Mouse (Mus musculus): ENCODE measurements around the gene Mvb12a.
"Not testable (repeated sequence)": the region's sequence is repeated elsewhere in the genome, so short reads cannot be mapped to it uniquely, and the experiment has no call there.

Mvb12a gene

DNA sequence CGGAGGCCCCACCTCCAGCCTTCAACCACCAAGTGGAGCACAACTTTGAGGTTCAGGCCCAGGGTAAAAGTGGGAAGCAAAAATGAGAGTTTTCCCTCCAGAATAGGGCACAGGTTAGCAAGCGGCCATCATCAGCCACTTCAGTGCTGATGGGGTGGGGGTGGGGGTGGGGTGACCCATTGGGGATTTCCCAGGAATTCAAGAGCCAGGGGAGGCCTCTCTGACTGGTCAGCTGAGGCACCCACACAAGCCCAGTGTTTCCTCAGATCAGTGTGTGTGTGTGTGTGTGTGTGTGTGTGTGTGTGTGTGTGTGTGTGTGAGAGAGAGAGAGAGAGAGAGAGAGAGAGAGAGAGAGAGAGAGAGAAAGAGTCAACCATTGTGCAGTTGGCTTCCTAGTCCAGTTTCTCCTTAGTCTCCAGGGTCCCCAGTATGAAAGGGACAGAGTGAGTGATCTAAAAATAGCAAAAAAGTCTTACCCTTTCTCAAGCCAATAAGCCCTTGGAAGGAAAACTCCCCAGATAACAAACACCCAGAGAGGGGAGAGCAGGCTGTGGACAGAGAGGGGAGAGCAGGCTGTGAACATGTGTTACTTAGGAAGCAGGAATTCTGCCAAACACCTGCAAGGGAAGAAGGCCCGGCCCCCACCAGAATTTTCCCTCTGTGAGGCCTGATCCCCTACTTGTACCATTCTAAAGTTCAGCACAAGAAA lies 15.4 kb upstream of the Mvb12a start:
- DNase-seq (ENCODE audit: low spot score): no peak

DNA sequence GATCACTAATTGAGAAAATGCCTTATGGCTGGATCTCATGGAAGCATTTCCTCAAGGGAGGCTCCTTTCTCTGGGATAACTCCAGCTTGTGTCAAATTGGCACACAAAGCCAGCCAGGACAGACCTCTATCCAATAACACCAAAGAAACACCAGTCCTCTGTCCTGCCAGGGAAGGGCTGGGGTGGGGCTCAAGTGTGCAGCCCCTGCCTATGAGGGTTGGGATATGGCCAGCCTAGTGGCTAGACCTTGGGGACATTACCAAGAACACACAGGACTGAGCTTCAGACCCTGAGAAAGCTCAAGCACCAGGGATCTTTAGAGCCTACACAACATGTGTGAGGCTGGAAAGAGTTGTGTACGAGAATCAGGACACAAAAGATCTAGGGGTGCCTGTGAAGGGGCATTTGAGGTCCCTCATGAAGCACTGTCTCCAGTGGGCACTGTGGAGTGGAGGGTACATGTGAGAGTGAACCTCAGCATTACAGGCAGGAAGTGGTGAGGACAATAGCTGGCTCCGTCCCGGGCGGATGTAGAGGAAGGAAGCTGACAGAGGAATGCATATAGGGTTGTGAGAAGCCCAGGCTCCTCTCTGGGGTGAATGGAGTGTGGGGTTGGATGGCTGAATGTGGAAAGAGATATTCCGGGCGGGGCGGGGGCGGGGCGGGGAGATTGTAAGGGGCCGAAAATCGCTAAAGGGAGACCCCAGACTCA lies 14.2 kb upstream of the Mvb12a start:
- no peak for DNase-seq (ENCODE audit: low spot score)

DNA sequence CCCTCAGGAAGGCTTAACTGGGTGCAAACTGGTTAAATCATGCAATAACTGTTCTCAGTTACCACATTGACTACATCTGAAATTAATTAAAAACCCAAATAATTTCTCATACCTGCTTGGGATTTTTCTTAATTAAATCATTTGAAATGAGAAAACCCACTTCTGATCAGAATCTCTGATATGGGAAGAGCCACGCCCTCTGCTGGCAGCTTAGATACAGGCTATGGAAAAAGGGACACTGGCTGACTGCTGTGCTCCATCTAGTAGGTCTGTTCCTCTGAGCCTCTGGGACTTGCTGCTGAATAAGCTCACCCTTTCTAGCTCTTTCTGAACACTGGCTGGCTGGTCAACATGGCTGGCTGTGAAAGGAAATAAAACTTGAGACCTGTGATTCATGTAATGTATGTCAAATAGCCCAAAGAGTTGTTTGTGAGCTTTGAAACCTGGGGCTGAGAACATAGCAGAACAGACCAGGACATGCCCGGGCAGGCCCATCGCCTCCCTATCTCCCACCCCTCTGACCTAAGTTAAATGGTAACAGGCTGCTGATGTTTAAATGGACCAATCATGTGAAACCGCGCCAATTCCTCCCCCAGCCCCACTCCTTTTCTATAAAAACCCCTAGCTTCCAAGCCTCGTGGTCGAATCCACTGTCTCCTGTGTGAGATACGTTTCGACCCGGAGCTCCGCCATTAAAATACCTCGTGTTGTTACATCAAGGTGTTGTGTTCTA lies 11.8 kb upstream of the Mvb12a start:
- DNase-seq (ENCODE audit: low spot score): not testable (repeated sequence)

- no peak for DNase-seq (ENCODE audit: low spot score)
Measured at GRCm38 (mm10) chr8:71534263-71534810, 8.4 kb upstream of the Mvb12a start.

DNA sequence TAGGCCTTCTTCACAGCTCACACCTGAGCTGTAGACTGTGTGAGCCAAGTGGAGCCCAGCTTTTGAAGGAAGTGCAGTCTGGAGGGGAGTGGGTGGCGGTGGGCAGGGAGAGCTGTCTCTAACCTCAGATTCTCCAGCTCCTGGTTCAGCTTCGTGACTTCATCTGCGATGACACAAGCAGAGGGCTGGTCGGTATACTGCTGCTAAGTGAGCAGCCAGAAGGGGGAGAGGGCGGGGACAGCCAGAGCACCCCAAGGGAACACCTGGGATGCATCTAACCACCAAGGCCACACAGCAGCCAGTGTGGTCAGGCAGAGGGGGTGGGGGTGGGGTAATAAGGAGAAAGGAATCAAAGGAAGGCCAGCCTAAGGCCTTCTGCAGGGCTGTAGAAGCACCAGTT lies 7.1 kb upstream of the Mvb12a start:
- DNase-seq (ENCODE audit: low spot score): no peak

DNA sequence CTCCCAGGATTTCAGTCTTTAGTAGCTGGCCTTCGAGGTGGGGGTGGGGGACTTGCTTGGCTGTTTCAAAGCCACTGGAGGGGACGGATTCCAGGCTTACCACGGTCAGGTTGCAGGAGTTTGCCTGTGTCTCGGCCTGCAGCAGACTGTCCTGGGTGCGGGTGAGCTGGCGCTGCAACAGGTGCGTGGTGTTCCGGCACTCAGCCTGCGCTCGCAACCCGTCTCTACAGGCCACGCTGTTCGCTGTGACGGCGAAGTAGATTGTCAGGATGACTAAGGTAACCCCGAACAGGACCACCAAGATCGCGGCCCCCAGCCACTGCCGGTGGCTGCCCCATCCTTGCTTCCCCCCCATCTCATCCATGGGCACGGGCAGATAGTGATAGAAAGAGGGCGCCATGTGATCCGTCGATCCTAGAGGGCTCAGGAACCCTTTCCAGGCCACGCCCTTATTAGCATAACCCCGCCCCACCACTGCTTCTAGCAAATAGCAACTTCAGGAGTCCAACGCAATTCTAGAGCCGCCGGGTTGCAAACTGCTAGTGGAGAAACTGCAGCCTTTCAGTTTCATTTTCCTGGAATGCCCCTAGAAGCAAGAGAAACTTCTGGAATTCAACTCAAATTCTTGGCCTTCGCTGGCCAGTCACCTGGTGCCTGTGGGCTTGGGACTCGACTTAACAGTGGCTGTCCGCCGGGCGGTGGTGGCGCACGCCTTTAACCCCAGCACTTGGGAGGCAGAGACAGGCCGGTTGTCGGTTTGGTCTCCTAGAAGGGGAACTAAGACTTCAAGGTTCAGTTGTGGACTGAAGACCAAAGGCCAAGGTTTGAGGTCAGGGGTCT lies 5.5 kb upstream of the Mvb12a start, which contains the start of gene Bst2:
Bst2 (minus strand) TSS at position 429 of the 840 bp plus-strand sequence.
- DNase-seq (ENCODE audit: low spot score): peak; percentile 49

- no peak for DNase-seq (ENCODE audit: low spot score)
Measured at GRCm38 (mm10) chr8:71543755-71544154, 1.0 kb downstream of the Mvb12a start.

- no peak for DNase-seq (ENCODE audit: low spot score)
Measured at GRCm38 (mm10) chr8:71545053-71545452, 2.3 kb downstream of the Mvb12a start.

- no peak for DNase-seq (ENCODE audit: low spot score)
Measured at GRCm38 (mm10) chr8:71547590-71547989, 4.9 kb downstream of the Mvb12a start.

DNA sequence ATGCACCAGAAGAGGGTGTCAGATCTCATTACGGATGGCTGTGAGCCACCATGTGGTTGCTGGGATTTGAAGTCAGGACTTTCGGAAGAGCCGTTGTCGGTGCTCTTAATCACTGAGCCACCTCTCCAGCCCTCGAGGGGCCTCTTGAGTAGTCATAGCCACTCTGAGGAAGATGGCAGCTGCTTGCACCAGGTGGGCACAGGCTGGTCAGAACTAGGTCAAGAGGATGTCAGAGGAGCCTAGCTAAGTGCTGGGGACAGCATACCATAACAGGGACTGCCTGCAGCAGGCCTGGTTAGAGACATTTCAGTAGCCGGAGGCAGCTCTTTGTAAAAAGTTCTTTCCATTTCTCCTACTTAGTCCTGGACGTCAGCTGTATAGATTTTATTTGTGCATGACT lies 8.0 kb downstream of the Mvb12a start:
- no peak for DNase-seq (ENCODE audit: low spot score)

GRCm38 (mm10) chr8:71552770-71553169 lies 10.0 kb downstream of the Mvb12a start:
- no peak for DNase-seq (ENCODE audit: low spot score)

DNA sequence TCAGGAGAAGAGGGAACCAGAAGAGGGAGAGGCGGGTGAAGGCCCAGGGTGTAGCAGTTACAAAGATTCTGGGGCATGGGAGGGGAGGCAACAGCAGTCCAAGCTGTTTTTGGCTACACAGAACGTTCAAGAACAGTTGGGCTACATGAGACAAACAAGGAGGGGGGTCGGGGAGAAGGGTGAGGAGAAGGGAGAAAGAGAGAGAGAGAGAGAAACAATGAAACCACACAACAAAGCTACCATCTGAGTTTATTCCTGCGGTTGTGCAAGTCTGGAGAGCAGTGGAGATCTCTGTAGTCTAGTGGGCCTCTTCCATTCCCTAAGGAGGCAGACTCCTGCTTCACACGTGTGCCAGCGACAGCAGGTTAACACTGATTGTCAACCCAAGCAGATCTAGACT lies 11.3 kb downstream of the Mvb12a start:
- no peak for DNase-seq (ENCODE audit: low spot score)

DNA sequence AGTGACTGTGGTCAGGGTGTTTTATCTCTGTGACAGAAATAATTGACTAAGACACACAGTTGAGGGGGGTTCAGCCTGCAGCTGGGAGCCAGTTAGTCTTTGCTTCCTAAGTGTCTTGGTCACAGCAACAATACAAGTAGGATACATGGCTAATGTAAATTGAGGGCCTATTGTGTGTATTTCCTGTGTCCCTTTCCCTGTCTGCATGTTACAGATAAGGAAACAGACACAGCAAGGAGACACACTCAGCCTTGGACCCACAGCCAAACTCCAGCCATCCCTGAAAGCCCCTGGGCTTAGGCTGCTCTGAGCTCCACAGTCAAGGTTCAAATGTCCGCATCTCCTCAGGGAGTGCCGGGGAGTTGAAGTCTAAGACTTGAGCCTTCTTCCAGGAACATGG lies 11.9 kb downstream of the Mvb12a start:
- DNase-seq (ENCODE audit: low spot score): no peak

GRCm38 (mm10) chr8:71558071-71558957 lies 15.6 kb downstream of the Mvb12a start, which contains the start of gene Tmem221:
TSS of gene Tmem221 (minus strand) at chr8:71558871.
- DNase-seq (ENCODE audit: low spot score): no peak

- DNase-seq (ENCODE audit: low spot score): no peak
Measured at GRCm38 (mm10) chr8:71558958-71559690, 16.4 kb downstream of the Mvb12a start.

DNA sequence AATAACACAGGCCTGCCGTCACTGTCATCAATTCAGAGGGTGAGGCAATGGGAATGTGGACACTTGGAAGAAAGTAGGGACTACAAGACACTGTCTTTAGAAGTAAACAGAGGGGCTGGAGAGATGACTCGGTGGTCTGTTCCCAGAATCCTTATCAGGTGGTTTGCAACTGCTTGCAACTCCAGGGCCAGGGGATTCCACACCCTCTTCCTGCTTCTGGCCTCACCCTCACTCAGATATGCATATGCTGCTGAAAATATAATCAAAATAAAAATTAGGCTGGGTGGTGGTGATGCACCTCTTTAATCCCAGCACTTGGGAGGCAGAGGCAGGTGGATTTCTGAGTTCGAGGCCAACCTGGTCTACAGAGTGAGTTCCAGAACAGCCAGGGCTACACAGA lies 17.3 kb downstream of the Mvb12a start:
- DNase-seq (ENCODE audit: low spot score): no peak

GRCm38 (mm10) chr8:71560765-71561164 lies 18.0 kb downstream of the Mvb12a start:
- no peak for DNase-seq (ENCODE audit: low spot score)

DNA sequence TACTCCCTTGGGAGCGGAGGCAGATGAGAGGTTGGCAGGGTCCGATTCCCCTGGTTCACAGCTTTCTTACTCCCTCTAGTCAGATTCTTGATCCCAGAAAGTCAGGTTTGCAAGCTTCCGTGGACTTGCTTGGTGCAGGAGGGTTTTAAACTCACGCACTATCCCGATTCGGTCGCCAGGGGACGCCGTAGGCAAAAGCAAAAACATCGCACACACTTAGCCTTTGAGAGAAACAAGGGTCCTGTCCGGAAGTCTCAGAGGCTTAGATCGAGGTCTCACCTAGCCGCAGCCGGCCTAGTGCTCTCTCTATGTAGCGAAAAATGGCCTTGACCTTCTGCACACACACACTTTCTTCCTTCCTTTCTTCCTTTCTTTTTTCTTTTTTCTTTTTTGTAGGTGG lies 18.7 kb downstream of the Mvb12a start:
- no peak for DNase-seq (ENCODE audit: low spot score)

- peak; percentile 75 for DNase-seq (ENCODE audit: low spot score)
Measured at GRCm38 (mm10) chr8:71562751-71563150, 20.0 kb downstream of the Mvb12a start.

GRCm38 (mm10) chr8:71563992-71564391 lies 21.3 kb downstream of the Mvb12a start:
- no peak for DNase-seq (ENCODE audit: low spot score)

All from ovary, postnatal 10 days (tissue).